Mouse (Mus musculus) kidney, postnatal 36 days (tissue): ENCODE results near the gene Mapkapk3.

Experiments
- DNase-seq, 2 experiments: peaks; one replicate each; pipeline ENCODE4 v3.0.0; 2021 to 2022; ENCODE audit warnings: mixed read lengths in 2 of 2

Gene Mapkapk3

DNA sequence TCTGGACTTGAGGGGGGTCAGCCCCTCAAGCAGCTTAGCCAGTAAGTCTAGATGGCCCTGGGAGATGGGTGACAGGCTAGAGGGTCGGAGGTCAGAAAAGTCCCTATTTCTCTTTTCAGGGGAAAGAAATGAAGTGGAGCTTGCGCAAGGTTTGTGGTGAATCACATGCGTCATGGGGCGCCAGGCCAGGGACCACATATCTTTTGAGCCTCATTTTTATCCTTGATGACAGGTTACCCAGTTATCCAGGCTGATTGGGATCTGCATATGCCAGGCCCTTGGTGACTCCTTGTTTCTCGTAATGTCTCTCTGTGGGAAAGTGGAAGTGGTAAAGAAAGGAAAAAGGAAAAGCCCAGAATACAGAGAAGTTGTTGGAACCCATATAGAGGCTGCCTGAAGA lies 25.8 kb downstream of the Mapkapk3 start:
- peak in 1 of 2 experiments; percentile 12 for DNase-seq

DNA sequence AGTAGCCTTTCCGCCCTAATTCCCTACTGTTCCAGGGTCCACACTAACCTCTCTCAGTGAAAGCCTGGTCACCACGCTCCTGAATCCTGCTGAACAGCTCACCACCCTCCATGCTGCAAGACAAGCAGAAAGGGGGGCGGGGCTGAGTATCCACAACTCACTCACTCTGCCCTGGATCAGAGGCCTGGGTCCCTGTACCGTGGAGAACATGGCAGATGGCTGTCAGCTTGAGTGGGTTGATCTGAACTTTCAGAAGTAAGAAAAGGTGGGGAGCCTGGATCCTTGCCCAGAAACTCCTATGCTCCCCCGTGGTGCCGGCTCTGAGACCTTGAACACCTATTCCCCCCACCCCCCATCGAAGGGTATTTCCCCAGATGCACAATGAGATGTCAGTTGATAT lies 27.3 kb downstream of the Mapkapk3 start:
- no peak for DNase-seq

DNA sequence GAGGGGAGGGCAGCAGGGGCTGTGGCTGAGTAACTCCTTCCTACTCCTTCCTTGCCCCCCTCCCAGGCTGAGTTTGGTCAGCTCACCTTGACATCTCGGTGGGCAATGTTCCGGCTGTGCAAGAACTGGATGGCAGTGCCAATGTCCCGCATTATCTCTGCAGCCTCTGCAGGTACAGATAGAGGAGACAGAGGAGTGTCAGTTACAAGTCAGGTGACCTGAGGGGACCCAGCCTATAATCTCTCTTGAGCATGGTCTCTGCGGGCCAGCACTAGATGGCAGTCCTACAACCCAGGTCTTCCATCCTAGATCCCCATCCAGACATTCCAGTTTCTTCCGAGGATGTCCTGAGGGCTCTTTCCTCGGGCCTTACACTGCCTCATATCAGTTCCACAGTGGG lies 27.9 kb downstream of the Mapkapk3 start:
- no peak for DNase-seq

DNA sequence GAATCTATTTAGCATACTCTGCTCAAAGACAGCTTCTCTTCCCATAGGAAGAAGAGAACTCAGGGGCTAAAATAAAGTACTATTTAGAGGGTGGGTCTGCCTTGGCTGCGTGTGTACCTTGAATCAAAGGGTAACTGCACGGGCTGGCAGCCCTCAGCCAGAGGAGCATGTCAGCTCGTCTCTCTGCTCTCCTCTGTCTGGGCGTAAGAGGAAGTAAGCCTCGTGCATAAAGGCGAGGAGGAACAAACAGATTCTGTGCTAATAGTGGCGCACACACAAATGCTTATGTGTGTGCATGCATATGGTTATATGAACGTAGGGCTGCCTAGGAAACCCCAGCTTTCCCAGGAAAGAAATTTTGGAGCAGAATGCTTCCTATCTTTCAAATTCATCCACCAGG lies 28.8 kb downstream of the Mapkapk3 start:
- no peak for DNase-seq

DNA sequence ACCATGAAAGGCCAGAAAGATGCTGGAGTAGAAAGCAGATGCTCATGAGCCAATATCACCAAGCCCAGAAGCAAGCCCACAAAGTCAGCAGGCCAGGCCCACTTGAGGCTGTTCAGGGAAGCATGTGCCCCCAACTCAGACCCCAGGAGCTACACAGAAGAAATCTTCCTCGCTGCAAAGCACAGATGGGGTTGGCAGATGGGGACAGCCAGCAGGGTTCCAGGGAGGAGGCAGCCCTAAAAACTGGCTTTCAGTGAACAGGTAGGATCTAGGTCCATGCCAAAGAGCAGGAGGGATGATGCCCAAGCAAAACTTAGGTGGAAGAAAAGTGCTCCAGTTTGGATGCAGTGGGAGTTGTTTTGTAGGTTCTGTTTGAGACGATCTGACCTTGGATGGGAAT lies 29.2 kb downstream of the Mapkapk3 start:
- no peak for DNase-seq

DNA sequence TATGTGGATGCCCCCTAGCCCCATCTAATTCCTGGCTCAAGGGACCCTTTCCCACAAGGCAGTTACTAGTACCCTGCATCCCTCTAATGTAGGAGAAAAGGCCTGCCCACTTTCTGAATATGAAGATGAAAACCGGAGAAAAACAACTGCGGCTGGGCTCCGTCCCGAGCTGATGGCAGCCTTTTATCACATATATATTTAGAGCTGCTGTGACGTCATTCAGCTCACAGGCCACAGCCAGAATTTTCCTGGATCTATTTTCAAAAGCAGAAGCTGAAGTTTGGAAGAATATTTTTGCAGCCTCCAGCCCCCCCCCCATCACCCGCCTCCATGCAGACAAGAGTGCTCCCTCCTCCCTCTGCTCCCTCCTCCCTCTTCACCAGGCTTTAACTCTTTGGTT lies 30.1 kb downstream of the Mapkapk3 start:
- DNase-seq = no peak

DNA sequence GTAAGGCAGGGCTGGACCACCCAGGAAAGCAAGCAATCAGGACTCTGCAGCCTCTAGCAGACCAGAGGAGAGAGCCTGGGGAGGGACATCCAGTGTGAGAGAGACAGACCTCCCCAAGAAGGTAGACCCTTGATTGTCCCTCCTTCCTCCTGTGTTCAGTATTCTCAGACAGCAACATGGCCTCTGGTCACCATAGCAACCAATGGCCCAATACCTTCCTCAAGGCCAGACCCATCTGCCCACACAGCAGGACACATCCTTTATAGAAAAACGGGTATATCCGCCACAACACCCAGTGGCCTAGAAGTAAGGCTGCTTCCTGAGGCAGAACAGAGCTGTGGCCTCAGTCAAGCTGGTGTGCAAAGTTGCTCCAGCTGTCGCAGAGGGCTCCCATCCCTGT lies 34.1 kb downstream of the Mapkapk3 start:
- no peak for DNase-seq

DNA sequence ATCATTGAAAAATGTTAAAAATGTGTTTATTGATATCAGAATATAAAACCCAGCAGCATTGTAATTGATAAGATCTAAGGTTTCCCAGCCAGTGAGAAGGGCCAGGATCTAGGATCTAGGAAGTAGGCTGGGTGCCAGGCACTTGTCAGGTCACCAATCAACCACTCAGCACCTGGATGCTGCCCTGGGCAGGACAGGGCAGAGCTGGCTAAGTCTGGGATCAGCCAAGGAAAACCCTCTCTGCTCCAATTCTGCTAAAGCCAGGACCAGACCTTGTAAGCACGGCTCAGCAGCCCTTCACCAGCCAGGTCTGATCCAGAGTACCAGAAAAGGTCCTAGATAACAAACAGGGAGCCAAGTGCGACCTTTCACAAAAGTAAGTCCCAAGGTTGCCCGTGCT lies 34.8 kb downstream of the Mapkapk3 start:
- DNase-seq = peak; percentile 67 to 73

DNA sequence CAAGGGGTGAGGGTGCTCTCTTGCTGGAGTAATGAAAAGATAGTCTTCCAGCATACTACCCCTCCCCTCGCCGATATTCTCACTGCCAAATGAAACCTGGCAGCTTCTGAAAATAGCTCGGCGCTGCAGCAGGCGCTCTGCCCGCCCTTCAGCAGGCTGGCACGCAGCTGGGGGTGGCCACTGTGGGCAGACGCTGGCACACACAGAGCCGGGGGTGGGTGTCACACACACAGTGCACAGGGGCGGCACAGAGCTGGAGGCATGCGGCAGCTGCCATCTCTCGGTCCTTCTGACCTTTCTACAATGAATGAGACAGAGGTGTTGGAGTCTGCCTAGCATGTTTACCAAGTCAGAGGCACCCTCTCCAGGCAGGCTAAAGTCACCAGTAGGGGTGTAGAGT lies 35.2 kb downstream of the Mapkapk3 start:
- peak; percentile 52 to 60 for DNase-seq

DNA sequence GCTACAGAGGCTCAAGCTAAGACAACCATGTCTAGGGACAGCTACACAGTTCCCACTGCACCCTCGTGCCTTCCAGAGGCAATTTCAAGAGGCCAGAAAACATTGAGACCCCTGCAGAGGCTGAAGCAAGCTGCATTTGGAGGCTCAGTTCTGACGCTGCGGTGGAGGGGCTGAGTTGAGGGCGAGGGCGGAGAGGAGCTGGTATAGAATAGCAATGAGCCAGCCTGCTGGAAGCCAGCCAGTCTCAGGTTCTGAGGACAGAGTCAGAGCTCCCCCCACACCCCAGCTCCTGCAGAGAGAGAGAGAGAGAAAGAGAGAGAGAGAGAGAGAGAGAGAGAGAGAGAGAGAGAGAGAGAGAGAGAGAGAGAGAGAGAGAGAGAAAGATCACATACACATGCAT lies 37.5 kb downstream of the Mapkapk3 start:
- DNase-seq = peak; percentile 17 to 36

DNA sequence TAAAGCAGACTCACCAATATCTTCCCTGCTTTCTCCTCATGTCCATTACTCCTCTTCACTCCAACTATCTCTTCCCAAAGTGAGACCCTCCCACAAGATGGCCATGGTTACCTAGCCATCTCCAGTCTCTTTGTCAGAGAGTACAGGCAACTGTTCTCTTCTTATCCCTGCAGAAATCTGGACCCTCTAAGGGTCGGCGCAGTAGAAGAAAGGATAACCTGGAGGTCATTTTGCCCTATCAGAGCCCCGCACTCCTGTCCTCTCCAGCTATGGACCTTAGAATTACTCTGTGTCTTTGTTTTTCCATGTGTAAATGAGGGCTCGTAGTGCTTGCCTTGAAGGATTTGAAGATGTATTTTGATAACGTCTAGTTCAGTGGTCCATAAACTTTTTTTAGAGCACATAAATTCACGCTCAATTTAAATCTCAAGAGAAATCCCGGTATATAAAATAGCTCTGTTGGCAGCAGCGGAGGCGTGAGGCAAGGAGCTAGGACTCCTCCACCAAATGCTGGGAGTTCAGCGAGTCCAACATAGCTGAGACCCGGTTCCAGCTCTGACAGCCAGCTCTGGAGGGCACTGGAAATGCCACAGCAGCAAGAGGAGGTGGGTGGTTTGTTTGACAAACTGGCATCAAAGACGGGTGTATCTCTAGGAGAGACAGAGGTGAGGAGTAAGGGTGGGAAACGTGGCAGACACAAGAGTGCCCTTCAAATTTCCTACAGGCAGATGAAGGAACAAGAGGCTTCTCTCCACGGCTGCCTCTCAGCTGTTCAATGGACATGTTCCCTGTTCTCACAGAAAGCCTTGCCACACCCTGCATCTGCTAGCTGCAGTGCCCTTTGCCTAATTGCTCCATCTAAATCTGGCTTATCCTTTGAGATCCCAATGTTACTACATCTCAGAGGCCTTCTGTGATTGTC lies 39.0 kb downstream of the Mapkapk3 start:
- no peak for DNase-seq

DNA sequence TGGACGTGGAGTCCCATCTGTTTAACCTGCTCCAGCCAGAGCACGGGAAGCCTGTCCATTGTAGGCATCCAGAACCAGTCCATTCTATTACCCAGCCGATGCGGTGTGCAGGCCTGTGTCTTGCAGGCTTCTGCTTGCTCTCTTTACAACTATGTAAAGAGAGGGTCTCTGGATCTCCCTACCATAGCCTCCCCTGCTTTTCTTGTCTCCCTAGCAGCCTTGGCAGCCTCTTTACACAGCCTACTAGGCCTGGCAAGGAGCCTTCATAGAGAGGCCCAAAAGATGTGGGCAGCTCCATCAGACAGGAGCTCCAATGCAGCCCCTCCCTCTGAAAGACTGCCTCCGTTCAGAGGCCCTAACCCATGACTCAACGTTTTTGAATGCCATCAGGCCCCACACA lies 40.5 kb downstream of the Mapkapk3 start:
- no peak for DNase-seq

DNA sequence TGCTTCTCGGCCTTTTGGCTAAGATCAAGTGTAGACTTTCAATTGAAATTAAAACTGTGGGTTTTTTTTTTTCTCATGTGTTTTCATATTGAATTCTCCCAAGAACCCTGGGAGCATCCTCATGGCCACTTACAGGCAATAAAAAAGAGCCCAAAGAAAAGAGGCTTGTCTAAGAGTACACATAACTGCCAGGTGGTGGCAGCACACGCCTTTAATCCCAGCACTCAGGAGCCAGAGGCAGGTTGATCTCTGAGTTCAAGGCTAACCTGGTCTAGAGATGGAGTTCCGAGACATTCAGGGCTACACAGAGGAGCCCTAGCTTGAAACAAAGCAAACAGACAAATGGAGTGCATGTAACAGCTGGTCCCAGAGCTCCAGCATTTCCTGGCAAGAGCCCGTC lies 43.5 kb downstream of the Mapkapk3 start:
- DNase-seq = peak; percentile 28 to 64

DNA sequence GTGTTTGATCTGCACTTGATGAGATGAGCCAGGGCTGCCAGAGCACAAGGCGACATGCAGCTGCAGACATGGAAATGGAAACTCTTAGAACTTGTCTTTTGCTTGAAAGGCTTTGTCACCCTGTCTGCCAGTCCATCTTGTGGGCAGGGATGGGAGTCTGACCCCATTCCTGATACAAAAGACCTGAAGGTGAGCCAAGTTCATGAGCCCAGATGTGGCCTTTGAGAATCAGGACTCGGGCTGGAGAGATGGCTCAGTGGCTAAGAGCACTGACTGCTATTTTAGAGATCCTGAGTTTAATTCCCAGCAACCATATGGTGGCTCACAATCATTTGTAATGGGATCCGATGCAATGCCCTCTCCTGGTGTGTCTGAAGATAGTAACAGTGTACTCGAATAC lies 44.4 kb downstream of the Mapkapk3 start:
- no peak for DNase-seq

DNA sequence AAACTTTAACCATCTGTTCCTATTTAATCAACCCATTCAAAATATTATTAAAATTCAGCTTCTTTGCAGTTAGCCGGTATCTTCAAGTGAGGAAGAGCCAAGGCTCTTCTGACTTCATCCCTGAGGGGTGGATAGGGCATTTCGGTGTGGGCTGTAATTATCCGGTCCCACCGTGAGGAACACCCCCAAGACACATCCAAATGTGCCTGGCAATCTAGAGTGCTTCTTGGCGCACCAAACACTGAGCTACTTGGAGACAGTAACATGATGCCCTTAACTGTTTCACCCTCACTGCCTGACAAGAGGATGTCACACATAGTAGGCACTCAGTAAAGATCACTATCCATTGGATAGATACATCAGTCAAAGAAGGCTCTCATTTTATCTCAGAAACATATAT lies 53.5 kb downstream of the Mapkapk3 start:
- DNase-seq = no peak

DNA sequence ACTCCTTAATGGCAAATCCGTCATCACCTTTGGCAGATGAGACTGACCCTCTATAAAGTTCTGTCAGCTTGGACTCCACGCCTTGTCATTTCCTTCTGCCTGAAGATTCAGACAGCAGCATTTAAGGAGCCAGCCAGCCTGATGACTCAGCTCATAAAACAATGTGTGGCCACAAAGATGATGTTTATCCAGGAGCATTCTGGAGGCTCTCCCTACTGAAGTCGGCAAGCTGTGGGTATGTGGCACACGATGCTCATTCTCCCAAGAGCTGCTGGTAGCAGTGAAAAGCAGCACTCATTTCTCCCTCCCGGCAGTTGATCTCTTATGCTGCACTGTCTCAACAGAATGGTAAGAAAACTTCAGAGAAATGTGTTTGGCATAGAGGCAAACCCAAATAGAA lies 54.4 kb downstream of the Mapkapk3 start:
- DNase-seq = no peak

DNA sequence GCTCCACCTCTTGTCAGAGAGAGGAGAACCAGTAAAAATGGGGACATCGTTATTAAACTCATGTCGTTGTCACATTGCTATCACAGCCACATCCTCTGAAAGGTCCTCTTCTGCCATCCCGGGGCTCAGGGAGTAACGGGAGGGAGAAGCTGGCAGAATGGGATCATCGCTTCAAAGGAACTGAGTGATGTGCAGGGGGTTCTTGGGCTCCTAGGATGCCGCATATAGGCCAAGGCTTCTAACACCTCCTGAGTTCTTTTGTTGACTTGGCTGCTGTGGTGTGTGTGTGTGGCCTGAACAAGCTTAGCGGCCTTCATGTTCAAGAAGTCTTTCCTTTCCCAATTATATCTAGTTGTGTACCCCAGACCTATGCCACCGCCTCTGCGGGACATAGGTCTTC lies 57.5 kb downstream of the Mapkapk3 start:
- no peak for DNase-seq

DNA sequence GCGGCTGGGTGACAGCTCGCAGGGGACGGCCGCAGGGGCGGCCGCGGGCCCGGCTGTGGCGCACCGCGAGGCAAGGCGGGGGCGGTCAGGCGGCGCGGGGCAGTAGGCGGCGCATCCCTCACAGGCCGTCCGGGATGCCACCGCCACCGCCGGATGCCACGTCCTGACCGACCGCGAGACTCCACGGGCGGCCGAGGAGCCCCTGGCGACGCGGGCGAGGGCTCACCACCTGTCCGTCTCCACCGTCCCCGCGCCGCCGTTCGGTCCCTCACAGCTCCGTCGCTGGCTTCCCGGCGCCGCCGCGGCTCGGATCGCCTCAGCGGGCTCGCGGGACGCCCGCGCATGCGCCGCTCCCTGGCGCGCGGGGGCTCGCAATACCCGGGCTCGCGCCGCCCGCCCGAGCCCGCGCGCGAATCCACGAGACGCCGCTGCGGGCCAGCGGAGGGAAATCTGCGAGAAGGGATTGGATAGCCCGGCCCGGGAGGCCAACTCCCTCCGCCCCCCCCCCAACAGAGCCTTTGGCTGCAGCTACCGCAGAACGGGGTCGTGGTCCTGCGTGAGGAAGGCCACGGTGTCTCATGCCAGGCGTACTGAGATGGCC lies 58.0 kb downstream of the Mapkapk3 start, which contains the start of gene Dock3:
Gene Dock3 (minus strand): TSS at position 371 of the 601 bp plus-strand sequence.
- peak; percentile 22 to 71 for DNase-seq

DNA sequence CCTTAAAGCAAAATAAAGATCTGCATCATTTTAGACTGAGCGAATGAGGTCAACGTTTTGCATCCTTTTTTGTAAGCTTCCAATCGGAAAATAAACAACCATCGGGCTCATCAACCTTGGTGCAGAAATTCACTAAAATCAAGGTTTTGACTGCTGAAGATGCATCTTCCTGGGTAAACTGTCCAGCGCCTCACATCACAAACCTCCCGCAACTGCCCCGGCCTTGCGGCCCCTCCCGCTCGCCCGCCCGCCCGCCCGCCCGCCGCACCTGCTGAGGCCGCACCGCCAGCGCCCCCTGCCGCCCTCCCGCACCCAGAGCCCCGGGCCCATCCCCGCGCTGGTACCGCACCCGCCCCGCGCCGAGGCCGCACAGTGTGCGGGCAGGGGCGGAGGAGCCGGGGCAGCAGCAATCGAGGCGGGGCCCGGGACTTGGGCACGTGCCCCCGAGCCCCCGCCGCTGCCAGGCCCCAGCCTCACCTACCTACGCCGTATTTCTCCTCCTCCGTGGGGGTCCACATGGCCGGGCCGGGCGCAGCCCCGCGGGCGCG lies 58.6 kb downstream of the Mapkapk3 start:
- DNase-seq = peak in 1 of 2 experiments; percentile 51

DNA sequence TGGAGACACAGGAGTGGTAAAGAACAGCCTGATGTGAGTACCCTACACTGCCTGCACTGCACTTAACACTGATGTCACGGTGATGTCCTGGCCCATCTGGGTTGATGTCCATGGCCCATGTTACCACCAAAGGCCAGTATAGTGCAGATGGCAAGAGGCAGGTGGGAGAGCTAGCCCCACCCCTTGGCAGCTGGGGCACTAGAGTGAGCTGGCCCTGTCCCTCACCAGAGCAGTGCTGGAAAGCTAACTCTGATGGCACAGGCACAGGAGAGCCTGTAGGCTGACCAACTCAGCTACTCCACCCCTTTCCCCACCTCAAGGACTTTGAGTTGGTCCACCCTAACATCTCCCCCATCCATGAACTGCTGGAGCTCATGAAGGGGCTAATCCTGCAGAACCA lies 65.1 kb downstream of the Mapkapk3 start:
- no peak for DNase-seq
